Mouse (Mus musculus) megakaryocyte, embryonic 14.5 days (primary cell): Measurements from ENCODE around the gene Slbp.

Experiments
- FLI1 ChIP-seq: IDR thresholded peaks from 2 replicates; pipeline ENCODE4 v1.6.1; 2012; ENCODE audit warnings: low read length, inconsistent platforms, mixed read lengths
- GATA1 ChIP-seq: IDR thresholded peaks from 3 replicates; pipeline ENCODE4 v1.6.1; 2012; ENCODE audit warnings: mixed read lengths, low read length, inconsistent platforms, borderline replicate concordance

DNA sequence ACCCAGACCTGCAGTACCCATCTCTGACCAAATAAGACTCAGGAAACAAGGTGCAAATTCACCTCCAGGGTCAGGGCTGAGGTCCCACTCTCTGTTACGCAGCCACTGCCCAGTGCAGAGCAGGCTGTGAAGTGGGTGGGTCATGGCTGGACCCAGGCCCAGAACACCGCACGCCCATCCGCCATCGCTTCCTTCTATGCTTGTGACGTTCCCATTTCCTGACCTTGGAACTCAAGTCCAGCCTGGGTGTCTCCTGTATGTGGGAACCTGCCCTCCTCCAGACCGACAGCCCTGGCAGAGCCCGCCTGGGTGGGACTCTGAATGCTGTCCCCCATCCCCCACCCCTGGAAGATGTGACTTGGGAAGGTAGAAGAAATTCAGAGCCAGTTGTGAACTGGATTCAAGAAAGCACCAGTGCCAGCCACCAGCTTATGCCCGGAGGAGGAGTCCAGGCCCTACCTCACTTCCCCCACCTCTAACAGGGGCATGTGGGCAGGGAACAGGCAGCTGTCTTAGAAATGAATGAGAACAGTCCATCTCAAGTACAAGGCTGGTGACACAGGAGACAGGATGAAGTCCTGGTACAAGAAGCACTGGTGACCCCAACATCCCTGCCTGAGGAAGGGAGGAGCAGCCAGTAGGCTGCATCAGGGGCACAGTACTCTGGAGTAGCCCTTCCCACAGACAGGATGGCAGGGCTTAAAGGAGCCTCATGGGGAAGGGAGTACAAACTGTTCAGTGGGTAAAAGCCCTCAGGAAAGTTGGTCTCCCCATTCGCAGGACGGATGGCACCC is 37.7 kb upstream of the Slbp start:
- TF ChIP-seq GATA1 (no peak), FLI1 (no peak)
